Mouse (Mus musculus) bone marrow macrophage, adult 2 months (primary cell): Measurements from ENCODE around the gene Lamb3.

ENCODE experiments used
- CTCF ChIP-seq: IDR thresholded peaks from 2 replicates; pipeline ENCODE4 v1.5.1; 2012; ENCODE audit warnings: low read depth, mild to moderate bottlenecking, low read length, moderate library complexity
- POLR2A ChIP-seq: IDR thresholded peaks from 2 replicates; pipeline ENCODE4 v1.6.1; 2012; ENCODE audit warnings: mild to moderate bottlenecking, low read depth, low read length, borderline replicate concordance

- no peak for TF ChIP-seq CTCF
- TF ChIP-seq POLR2A = no peak
Observed at GRCm38 (mm10) chr1:193263026-193263907, 55.8 kb downstream of the Lamb3 start.
